Mouse (Mus musculus) midbrain, embryonic 11.5 days (tissue): ENCODE measurements around the gene Hist2h2aa2. TPM values are rescaled to one million over a fixed set of nuclear protein-coding genes. Genes with fewer than 3 reads are reported as not detected.
"Not testable (repeated sequence)": the region's sequence is repeated elsewhere in the genome, so short reads cannot be mapped to it uniquely, and the experiment has no call there.

Source experiments
- ATAC-seq: fragments of 200-750 bp; cut with Nextera tagmentation; 2 replicates; pipeline ENCODE4 v1.8.0; 2017; ENCODE audit warnings: moderate TSS enrichment, moderate library complexity; ENCODE audit not compliant: low FRiP score
- DNase-seq: peaks from one replicate; pipeline ENCODE4 v3.0.0; 2015; ENCODE audit warnings: low spot score; ENCODE audit errors: missing footprints
- H3K27ac ChIP-seq: fragments of 300-500 bp; sonication (generic); 2 replicates; pipeline ENCODE4 v1.5.1; 2014; ENCODE audit warnings: low read depth, low read length
- H3K27me3 ChIP-seq: fragments of 300-500 bp; sonication (generic); 2 replicates; pipeline ENCODE4 v1.6.1; 2014; ENCODE audit warnings: mild to moderate bottlenecking, low read length, moderate library complexity, mixed read lengths; ENCODE audit not compliant: control insufficient read depth, insufficient read depth
- H3K36me3 ChIP-seq: fragments of 300-500 bp; sonication (generic); 2 replicates; pipeline ENCODE4 v1.6.1; 2014; ENCODE audit warnings: mild to moderate bottlenecking, low read length, moderate library complexity, mixed read lengths; ENCODE audit not compliant: control insufficient read depth, insufficient read depth
- H3K4me1 ChIP-seq: fragments of 300-500 bp; sonication (generic); 2 replicates; pipeline ENCODE4 v1.6.1; 2014; ENCODE audit warnings: low read length; ENCODE audit not compliant: control insufficient read depth, insufficient read depth
- H3K4me2 ChIP-seq: fragments of 300-500 bp; sonication (generic); 2 replicates; pipeline ENCODE4 v1.6.1; 2014; ENCODE audit warnings: mild to moderate bottlenecking, moderate library complexity
- H3K4me3 ChIP-seq: fragments of 300-500 bp; sonication (generic); 2 replicates; pipeline ENCODE4 v1.5.1; 2014; ENCODE audit warnings: low read depth, low read length
- H3K9ac ChIP-seq: fragments of 300-500 bp; sonication (generic); 2 replicates; pipeline ENCODE4 v1.6.1; 2014; ENCODE audit warnings: low read length
- H3K9me3 ChIP-seq: fragments of 300-500 bp; sonication (generic); 2 replicates; pipeline ENCODE4 v1.6.1; 2016; ENCODE audit warnings: low read length; ENCODE audit not compliant: control insufficient read depth
- WGBS: fragments of 180-500 bp; shearing (Covaris S2); extraction: QIAGEN DNeasy Blood & Tissue Kit; methylation state at CpG from one replicate; pipeline ENCODE4 v1.1.7; 2014; 5-methylcytosine and 5-hydroxymethylcytosine counted together
- polyA plus RNA-seq: library from polyadenylated mRNA; unstranded; fragments of >200 nt; fragmentation: Nextera tagmentation; extraction: Ambion mirVana; gene quantifications from 2 replicates; pipeline ENCODE4 v1.2.1, GENCODE M21; 2014

The Hist2h2aa2 gene
- polyA plus RNA-seq, 1 experiment from 2014 or later = 55.2 TPM

DNA sequence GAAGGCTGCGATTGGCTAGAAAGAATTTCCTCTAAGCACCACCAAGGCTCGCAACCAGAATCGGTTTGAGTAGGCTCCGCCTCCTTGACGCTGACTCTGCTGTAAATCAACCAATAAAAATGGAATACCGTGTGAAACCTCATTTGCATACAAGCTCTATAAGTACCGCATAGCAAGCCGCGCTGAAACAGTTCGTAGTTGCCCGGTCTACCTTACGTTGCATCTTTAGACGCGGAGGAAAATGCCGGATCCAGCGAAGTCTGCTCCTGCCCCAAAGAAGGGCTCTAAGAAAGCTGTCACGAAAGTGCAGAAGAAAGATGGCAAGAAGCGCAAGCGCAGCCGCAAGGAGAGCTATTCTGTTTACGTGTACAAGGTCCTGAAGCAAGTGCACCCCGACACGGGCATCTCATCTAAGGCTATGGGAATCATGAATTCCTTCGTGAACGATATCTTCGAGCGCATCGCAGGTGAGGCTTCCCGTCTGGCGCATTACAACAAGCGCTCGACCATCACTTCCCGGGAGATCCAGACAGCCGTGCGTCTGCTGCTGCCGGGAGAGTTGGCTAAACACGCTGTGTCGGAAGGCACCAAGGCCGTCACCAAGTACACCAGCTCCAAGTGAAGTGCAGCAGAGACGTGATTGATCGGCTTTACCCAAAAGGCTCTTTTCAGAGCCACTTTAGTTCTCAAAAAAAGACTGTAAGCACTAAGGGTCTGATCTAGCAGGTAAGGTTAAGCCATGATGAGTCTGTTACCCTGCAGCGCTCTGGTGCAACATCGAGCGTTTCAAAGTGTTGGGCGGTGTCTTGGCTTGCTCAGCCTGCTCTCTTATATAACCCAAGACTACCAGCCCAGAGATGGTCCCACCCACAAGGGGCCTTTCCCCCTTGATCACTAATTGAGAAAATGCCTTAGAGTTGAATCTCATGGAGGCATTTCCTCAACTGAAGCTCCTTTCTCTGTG, 29.7 kb upstream of the Hist2h2aa2 start, which contains the start of gene Hist2h2bb:
Gene Hist2h2bb, plus strand, starts transcription at position 242 of the 964 bp plus-strand sequence.
- ATAC-seq = peak; percentile 98
- peaks cover 6% of the 10 kb centered on the region for H3K4me1 ChIP-seq
- H3K9me3 ChIP-seq = no peaks in the 10 kb centered on the region
- H3K36me3 ChIP-seq = no peaks in the 10 kb centered on the region
- H3K27me3 ChIP-seq = no peaks in the 10 kb centered on the region
- H3K27ac ChIP-seq = peak within 1 kb of the TSS; percentile 97
- peak within 1 kb of the TSS; percentile 81 for H3K9ac ChIP-seq
- peak within 1 kb of the TSS; percentile 40 for H3K4me3 ChIP-seq
- DNase-seq = peak; percentile 100
- WGBS = under 1% methylated on average over 45 of the region's 45 CpGs
- peak within 1 kb of the TSS; percentile 82 for H3K4me2 ChIP-seq

DNA sequence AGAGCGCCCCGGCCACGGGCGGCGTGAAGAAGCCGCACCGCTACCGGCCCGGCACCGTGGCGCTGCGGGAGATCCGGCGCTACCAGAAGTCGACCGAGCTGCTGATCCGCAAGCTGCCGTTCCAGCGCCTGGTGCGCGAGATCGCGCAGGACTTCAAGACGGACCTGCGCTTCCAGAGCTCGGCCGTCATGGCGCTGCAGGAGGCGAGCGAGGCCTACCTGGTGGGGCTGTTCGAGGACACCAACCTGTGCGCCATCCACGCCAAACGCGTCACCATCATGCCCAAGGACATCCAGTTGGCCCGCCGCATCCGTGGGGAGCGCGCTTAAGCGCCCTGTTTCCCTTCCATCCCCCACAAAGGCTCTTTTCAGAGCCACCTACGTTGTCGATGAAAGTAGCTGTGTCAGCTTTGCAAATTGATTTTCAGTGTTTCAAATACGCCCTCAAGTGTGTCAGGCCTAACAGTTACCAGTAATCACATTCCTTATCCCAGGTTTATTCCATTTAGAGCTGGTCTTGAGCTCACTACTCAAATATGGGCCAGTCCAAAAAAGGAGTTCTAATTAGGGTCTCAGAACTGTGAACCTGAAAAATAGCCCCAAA, 28.8 kb upstream of the Hist2h2aa2 start:
- Histone ChIP-seq H3K9ac (peak overlapping the region; percentile 81), H3K4me2 (peak overlapping the region; percentile 82), H3K27ac (peak overlapping the region; percentile 97), H3K4me1 (peaks cover 14% of the 10 kb centered on the region), H3K4me3 (peak overlapping the region; percentile 40)
- DNase-seq (peak; percentile 97), ATAC-seq (peak; percentile 62)
- not testable (repeated sequence) for H3K9me3 ChIP-seq, H3K36me3 ChIP-seq, H3K27me3 ChIP-seq
- 0% methylated on average over 12 of the region's 44 CpGs for WGBS

DNA sequence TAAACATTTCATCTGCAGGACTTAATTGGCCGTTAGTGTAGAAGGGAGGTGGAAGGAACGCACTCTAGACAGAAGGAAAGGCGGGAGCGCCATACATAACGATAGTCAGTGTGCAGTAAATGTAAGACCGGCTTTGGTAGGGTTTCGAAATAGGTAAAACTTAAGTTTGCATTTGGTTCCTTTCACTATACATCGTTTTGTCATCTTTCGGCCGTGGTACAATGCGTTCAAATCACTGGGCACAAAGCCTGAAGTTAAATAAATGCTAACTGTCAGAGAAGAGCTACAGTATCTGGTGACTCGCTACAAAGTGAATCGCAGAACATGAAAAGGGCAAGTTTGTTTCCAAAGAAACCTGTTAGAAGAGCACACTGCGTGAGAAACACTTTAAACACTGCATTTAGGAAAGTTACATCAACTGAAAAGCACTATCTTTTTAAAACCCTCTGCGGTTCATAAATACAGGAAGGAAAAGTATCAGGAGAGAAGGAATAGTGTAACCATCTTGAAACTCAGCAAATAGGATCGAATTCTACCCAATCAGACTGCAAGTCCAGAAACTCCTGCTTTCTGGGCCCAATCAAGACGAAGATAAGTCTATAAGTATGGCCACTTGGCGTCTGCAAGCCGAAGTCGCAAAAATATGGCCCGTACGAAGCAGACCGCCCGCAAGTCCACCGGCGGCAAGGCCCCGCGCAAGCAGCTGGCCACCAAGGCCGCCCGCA, 28.1 kb upstream of the Hist2h2aa2 start, which contains the start of gene Hist2h3b:
Gene Hist2h3b, plus strand, starts transcription at position 604 of the 725 bp plus-strand sequence.
- H3K9me3 ChIP-seq = no peaks in the 10 kb centered on the region
- WGBS = 26% methylated on average over 28 of the region's 30 CpGs
- H3K4me2 ChIP-seq = peak within 1 kb of the TSS; percentile 82
- H3K36me3 ChIP-seq = no peaks in the 10 kb centered on the region
- peak; percentile 62 for ATAC-seq
- H3K27me3 ChIP-seq = no peaks in the 10 kb centered on the region
- H3K27ac ChIP-seq = peak within 1 kb of the TSS; percentile 97
- peaks cover 16% of the 10 kb centered on the region for H3K4me1 ChIP-seq
- peak within 1 kb of the TSS; percentile 40 for H3K4me3 ChIP-seq
- DNase-seq = peak; percentile 97
- H3K9ac ChIP-seq = peak within 1 kb of the TSS; percentile 81

DNA sequence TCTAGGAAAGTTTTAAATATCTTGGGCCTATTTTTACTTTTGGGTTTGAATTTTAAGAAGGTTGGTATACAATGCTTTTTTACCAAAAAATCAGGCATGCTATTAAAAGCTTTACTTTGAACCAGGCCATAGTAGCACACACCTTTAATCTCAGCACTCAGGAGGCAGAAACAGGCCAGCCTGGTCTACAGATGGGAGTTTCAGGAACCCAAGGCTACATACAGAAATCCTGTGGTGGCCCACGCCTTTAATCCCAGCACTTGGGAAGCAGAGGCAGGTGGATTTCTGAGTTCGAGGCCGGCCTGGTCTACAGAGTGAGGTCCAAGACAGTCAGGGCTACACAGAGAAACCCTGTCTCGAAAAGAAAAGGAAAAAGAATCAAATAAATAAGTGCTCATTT, 27.5 kb upstream of the Hist2h2aa2 start:
- Histone ChIP-seq H3K4me2 (no peak overlapping the region), H3K27ac (peak overlapping the region; percentile 87), H3K4me1 (peaks cover 16% of the 10 kb centered on the region), H3K9ac (0 out of 2 replicates have a peak overlapping the region, but pooled peaks have one; percentile 30), H3K27me3 (no peaks in the 10 kb centered on the region), H3K9me3 (no peaks in the 10 kb centered on the region), H3K4me3 (no peak overlapping the region), H3K36me3 (no peaks in the 10 kb centered on the region)
- ATAC-seq (no peak), DNase-seq (no peak)
- 83% methylated on average over 4 of the region's 4 CpGs for WGBS

DNA sequence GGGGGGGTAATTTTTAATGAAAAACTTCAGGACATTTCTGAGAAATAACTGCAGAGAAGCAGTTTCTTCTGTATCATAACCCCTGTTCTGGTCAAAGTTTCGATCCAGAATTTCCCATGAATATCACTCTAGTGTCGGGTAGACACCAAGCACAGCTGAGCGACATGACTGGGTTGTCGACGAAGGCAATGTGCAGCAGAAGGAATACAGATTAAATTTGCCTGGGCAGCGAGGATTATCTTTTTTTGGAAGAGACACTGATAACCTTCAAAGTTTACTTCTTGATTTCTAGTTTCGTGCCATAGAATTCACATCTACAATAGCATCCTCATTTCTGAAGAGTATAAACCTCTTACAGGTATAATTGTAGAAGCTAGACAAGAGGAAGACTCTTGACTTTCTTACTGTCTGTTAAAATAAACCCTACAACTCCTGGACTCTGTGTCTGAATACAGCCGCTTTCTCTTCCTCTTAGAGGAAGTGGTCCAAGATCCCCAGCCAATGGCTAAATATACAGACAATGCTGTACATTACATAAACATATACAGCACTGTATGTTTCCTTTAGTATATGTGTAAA, 26.1 kb upstream of the Hist2h2aa2 start:
- H3K27me3 ChIP-seq = no peaks in the 10 kb centered on the region
- no peak for ATAC-seq
- DNase-seq = no peak
- no peaks in the 10 kb centered on the region for H3K36me3 ChIP-seq
- no peaks in the 10 kb centered on the region for H3K9me3 ChIP-seq
- no peak overlapping the region for H3K9ac ChIP-seq
- WGBS = 88% methylated on average over 8 of the region's 8 CpGs
- H3K4me2 ChIP-seq = no peak overlapping the region
- H3K27ac ChIP-seq = no peak overlapping the region
- H3K4me1 ChIP-seq = peaks cover 27% of the 10 kb centered on the region
- no peak overlapping the region for H3K4me3 ChIP-seq

DNA sequence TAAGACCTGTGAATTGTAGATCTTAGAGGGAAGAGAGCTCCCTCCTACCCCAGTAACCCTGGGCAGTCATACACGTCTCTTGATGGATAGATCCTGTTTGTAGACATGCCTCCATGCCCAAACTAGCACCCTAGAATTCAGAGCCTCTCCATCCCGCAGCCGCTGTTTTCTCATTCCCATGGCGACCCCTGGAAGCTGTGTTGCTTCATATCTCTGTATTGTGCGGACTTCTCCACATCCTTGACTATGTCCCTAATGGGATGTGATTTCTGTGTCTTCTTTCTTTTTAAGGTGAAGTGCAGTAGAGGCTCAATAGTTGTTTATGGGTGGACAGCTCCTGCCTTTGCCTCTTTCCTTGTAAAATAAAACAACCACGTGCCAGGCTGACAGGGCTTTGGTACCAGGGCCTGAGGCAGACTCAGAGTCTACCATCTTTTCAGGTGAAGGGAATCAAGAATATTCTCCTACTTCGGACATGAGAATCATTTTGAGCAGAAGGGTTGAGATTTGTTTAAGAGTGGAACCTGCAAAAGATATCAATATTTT, 24.4 kb upstream of the Hist2h2aa2 start:
- peaks cover 27% of the 10 kb centered on the region for H3K4me1 ChIP-seq
- peak overlapping the region; percentile 90 for H3K9ac ChIP-seq
- peak overlapping the region; percentile 55 for H3K4me3 ChIP-seq
- 69% methylated on average over 7 of the region's 7 CpGs for WGBS
- no peaks in the 10 kb centered on the region for H3K27me3 ChIP-seq
- no peaks in the 10 kb centered on the region for H3K9me3 ChIP-seq
- DNase-seq (no peak), ATAC-seq (no peak)
- H3K4me2 ChIP-seq = peak overlapping the region; percentile 83
- peak overlapping the region; percentile 98 for H3K27ac ChIP-seq
- H3K36me3 ChIP-seq = no peaks in the 10 kb centered on the region

DNA sequence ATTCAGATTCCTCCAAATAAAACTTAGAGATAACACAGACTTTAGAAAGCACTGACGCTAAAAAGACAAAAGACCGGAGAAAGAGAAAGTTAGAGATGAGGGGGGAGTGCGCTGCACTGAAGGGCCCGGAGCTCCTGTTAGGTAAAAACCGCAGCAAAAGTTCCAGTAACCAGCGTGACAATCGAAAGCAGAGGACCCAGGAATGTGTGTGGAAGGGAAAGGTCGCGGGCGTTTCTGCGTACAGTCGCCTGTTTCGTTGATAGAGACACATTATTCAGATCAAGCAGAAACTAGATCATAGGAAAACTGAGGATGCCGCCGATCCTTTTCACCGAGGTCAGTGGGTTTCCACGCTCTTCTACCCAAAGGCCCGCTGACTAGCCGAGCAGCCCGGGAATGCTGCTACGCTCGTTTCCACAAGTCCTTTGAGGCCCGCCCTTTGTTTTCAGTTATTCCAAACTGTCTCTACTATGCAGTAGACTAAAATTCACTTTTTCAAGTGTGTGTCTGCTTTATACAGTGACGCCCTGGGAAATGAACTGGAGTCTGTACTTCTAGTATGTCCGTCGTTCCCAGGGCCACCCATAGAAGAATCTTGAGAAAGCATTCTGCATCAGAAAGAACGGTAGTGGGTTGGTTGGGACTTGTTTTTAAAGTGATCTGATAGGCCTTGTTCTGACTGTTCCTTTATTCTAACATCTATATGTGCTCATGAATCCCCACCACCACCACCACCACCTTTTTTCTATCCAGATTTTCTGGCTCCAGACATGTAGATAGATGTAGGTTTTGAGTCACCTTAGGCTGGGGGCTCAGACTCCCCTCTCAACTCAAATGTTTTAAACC, 23.7 kb upstream of the Hist2h2aa2 start:
- peak; percentile 20; the same call in 1 of the 2 replicates for ATAC-seq
- Histone ChIP-seq H3K9ac (peak overlapping the region; percentile 90), H3K27me3 (no peaks in the 10 kb centered on the region), H3K27ac (peak overlapping the region; percentile 98), H3K9me3 (no peaks in the 10 kb centered on the region), H3K36me3 (no peaks in the 10 kb centered on the region), H3K4me2 (peak overlapping the region; percentile 83), H3K4me3 (peak overlapping the region; percentile 55), H3K4me1 (peaks cover 27% of the 10 kb centered on the region)
- 9% methylated on average over 27 of the region's 27 CpGs for WGBS
- DNase-seq = peak; percentile 97
